1 mouse cellular context compared by ENCODE assay signal in the genomic region with DNA sequence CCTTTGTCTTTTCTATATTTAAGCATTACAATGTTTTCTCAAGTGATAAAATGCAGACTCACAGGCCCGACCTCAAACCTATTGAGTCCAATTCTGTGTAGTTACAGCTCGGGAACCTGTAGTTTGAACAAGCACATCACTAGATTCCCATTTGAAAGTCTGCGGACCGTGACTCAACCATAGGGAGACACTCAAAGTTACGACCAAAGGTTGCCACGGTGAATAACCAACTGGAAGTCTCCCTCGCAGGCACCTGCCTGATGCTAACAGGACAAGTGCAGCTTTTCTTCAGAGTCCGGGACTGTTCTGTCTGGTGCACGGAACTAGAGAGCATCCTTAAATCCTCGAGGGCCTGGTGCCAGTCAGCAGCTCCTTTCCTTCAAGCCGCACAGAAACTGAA.
TF ChIP-seq lines count a peak whose summit lies in the region.

No protein-coding gene starts in this region.

TF ChIP-seq in CH12.LX, 34 proteins besides CTCF, POLR2A, EP300 and RAD21:
- TF ChIP-seq JUND (conservative IDR thresholded peaks at IDR 0.05; ENCODE audit: low read depth, low read length): no peak
- no peak for TF ChIP-seq BHLHE40 (IDR thresholded peaks at IDR 0.05; ENCODE audit: low read depth, low read length)
- TF ChIP-seq MAFK (IDR thresholded peaks at IDR 0.05; ENCODE audit: insufficient replicate concordance, low read length): no peak
- no peak for TF ChIP-seq CHD2 (IDR thresholded peaks at IDR 0.05; ENCODE audit: low read length)
- no peak for TF ChIP-seq TBP (conservative IDR thresholded peaks at IDR 0.05; ENCODE audit: low read depth, low read length)
- no peak for TF ChIP-seq IRF4 (IDR thresholded peaks at IDR 0.05; ENCODE audit: low read depth, low read length)
- no peak for TF ChIP-seq ETS1 (conservative IDR thresholded peaks at IDR 0.05; ENCODE audit: low read depth, low read length)
- no peak for TF ChIP-seq MYC (IDR thresholded peaks at IDR 0.05; ENCODE audit: low read depth, low read length)
- no peak for TF ChIP-seq HCFC1 (IDR thresholded peaks at IDR 0.05; ENCODE audit: low read depth, low read length)
- no peak for TF ChIP-seq MXI1 (IDR thresholded peaks at IDR 0.05; ENCODE audit: low read depth, low read length)
- TF ChIP-seq ELF1 (IDR thresholded peaks at IDR 0.05; ENCODE audit: low read depth, low read length): no peak
- TF ChIP-seq ZNF384 (IDR thresholded peaks at IDR 0.05; ENCODE audit: low read depth, low read length): no peak
- TF ChIP-seq GABPA (IDR thresholded peaks at IDR 0.05; ENCODE audit: insufficient replicate concordance, low read depth, low read length): no peak
- no peak for TF ChIP-seq POLR2AphosphoS2 (IDR thresholded peaks at IDR 0.05; ENCODE audit: low read depth, low read length)
- no peak for TF ChIP-seq NELFE (IDR thresholded peaks at IDR 0.05; ENCODE audit: low read depth, low read length)
- TF ChIP-seq ZKSCAN1 (IDR thresholded peaks at IDR 0.05; ENCODE audit: borderline replicate concordance, low read depth, low read length): no peak
- TF ChIP-seq NRF1 (IDR thresholded peaks at IDR 0.05; ENCODE audit: low read depth, low read length): no peak
- TF ChIP-seq MAX (IDR thresholded peaks at IDR 0.05; ENCODE audit: low read length): no peak
- no peak for TF ChIP-seq MEF2A (IDR thresholded peaks at IDR 0.05; ENCODE audit: borderline replicate concordance, low read depth, low read length)
